Mouse (Mus musculus) neural tube, embryonic 14.5 days (tissue): ENCODE results near the gene Minpp1. TPM values are rescaled to one million over a fixed set of nuclear protein-coding genes. Genes with fewer than 3 reads are reported as not detected.

ENCODE experiments used
- ATAC-seq: fragments of 200-750 bp; cut with Nextera tagmentation; 2 replicates; pipeline ENCODE4 v1.8.0; 2017; ENCODE audit warnings: low read depth, mild to moderate bottlenecking, moderate TSS enrichment, moderate library complexity
- H3K27ac ChIP-seq: fragments of 300-500 bp; sonication (generic); 2 replicates; pipeline ENCODE4 v1.5.1; 2014; ENCODE audit warnings: low read depth, mild to moderate bottlenecking, control low read depth, low read length, moderate library complexity, mixed read lengths
- H3K27me3 ChIP-seq: fragments of 300-500 bp; sonication (generic); 2 replicates; pipeline ENCODE4 v1.6.1; 2014; ENCODE audit warnings: low read length; ENCODE audit not compliant: control insufficient read depth, insufficient read depth
- H3K36me3 ChIP-seq: fragments of 300-500 bp; sonication (generic); 2 replicates; pipeline ENCODE4 v1.6.1; 2014; ENCODE audit warnings: low read length, mixed read lengths; ENCODE audit not compliant: control insufficient read depth, insufficient read depth
- H3K4me1 ChIP-seq: fragments of 300-500 bp; sonication (generic); 2 replicates; pipeline ENCODE4 v1.6.1; 2014; ENCODE audit warnings: low read length; ENCODE audit not compliant: control insufficient read depth, insufficient read depth
- H3K4me2 ChIP-seq: fragments of 300-500 bp; sonication (generic); 2 replicates; pipeline ENCODE4 v1.6.1; 2014; ENCODE audit warnings: mild to moderate bottlenecking, low read depth, low read length, control low read depth
- H3K4me3 ChIP-seq: fragments of 300-500 bp; sonication (generic); 2 replicates; pipeline ENCODE4 v1.5.1; 2014; ENCODE audit warnings: low read depth, low read length, control low read depth, mixed read lengths
- H3K9ac ChIP-seq: fragments of 300-500 bp; sonication (generic); replicated peaks from 2 replicates; pipeline ENCODE4 v1.6.1; 2014; ENCODE audit warnings: low read depth, mild to moderate bottlenecking, control low read depth, low read length, mixed read lengths
- H3K9me3 ChIP-seq: fragments of 300-500 bp; sonication (generic); 2 replicates; pipeline ENCODE4 v1.6.1; 2016; ENCODE audit warnings: low read length; ENCODE audit not compliant: control insufficient read depth
- WGBS: fragments of 180-500 bp; shearing (Covaris S2); extraction: QIAGEN DNeasy Blood & Tissue Kit; methylation state at CpG from one replicate; pipeline ENCODE4 v1.1.7; 2014; 5-methylcytosine and 5-hydroxymethylcytosine counted together
- polyA plus RNA-seq: library from polyadenylated mRNA; unstranded; fragments of >200 nt; fragmentation: Nextera tagmentation; extraction: Ambion mirVana; gene quantifications from 2 replicates; pipeline ENCODE4 v1.2.1, GENCODE M21; 2014

Gene Minpp1
- polyA plus RNA-seq, 1 experiment from 2014 or later = 60.5 TPM

- Histone ChIP-seq H3K9ac (no peak overlapping the region), H3K27ac (no peak overlapping the region), H3K9me3 (no peaks in the 10 kb centered on the region), H3K4me3 (no peak overlapping the region), H3K4me1 (no peaks in the 10 kb centered on the region), H3K27me3 (no peaks in the 10 kb centered on the region), H3K4me2 (no peak overlapping the region), H3K36me3 (no peaks in the 10 kb centered on the region)
- ATAC-seq = no peak
- WGBS = 94% methylated on average over 5 of the region's 5 CpGs
These were observed 18.2 kb upstream of the Minpp1 start for GRCm38 (mm10) chr19:32467325-32467724.

DNA sequence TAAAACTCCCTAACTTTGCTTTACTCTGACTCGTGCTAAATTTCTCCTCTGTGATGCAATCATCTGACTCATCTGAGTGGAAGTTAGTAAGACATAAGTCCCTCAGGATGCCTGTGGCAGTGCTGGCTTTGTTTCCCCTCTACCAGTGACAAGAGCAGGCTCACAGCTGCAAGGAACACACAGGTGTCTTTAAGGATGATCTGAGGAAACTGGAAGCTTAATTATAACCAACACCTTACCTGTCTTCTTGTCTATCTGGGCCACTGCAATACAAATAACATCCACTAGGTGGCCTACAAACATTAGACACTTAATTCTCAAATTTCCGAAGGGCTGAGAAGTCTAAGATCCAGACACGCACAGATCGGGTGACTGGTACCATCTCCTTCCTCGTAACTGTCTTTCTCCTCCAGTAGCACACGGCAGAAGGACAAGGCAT lies 15.5 kb upstream of the Minpp1 start:
- no peaks in the 10 kb centered on the region for H3K27me3 ChIP-seq
- H3K36me3 ChIP-seq = no peaks in the 10 kb centered on the region
- H3K4me1 ChIP-seq = no peaks in the 10 kb centered on the region
- whole genome bisulfite sequencing = 35% methylated on average over 6 of the region's 6 CpGs
- no peaks in the 10 kb centered on the region for H3K9me3 ChIP-seq
- no peak overlapping the region for H3K4me2 ChIP-seq
- ATAC-seq = peak; percentile 70
- H3K4me3 ChIP-seq = no peak overlapping the region
- H3K27ac ChIP-seq = no peak overlapping the region
- H3K9ac ChIP-seq = no peak overlapping the region

- Histone ChIP-seq H3K4me3 (no peak overlapping the region), H3K4me2 (no peak overlapping the region), H3K4me1 (no peaks in the 10 kb centered on the region), H3K36me3 (no peaks in the 10 kb centered on the region), H3K9me3 (no peaks in the 10 kb centered on the region), H3K27ac (no peak overlapping the region), H3K9ac (no peak overlapping the region), H3K27me3 (no peaks in the 10 kb centered on the region)
- WGBS = 89% methylated on average over 13 of the region's 13 CpGs
- ATAC-seq = peak; percentile 41; the same call in 1 of the 2 replicates
These were observed 14.9 kb upstream of the Minpp1 start for GRCm38 (mm10) chr19:32470570-32471263.

GRCm38 (mm10) chr19:32476016-32476711 lies 9.4 kb upstream of the Minpp1 start:
- WGBS = 89% methylated on average over 12 of the region's 12 CpGs
- no peak for ATAC-seq
- Histone ChIP-seq H3K9ac (no peak overlapping the region), H3K4me3 (no peak overlapping the region), H3K27me3 (no peaks in the 10 kb centered on the region), H3K4me2 (no peak overlapping the region), H3K36me3 (no peaks in the 10 kb centered on the region), H3K9me3 (no peaks in the 10 kb centered on the region), H3K4me1 (no peaks in the 10 kb centered on the region), H3K27ac (no peak overlapping the region)

DNA sequence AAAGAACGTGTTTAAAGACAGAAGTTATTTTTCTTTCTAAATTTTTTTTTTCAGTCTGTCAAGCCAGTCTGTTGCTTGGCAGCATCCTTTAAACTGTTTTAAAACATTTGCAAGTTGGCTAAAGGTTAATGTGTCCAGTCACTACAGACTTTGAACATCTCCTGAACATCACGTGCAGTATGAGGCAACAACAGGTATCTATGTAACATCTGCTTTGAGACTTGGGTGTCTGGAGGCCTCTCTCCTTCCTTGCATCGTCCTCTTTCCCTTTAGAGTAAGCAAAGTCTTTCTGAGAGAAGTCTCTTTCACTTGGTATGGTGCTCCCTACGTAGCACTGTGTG lies 8.9 kb upstream of the Minpp1 start:
- no peak overlapping the region for H3K4me2 ChIP-seq
- ATAC-seq = no peak
- 80% methylated on average over 4 of the region's 4 CpGs for WGBS
- no peak overlapping the region for H3K9ac ChIP-seq
- H3K9me3 ChIP-seq = no peaks in the 10 kb centered on the region
- no peaks in the 10 kb centered on the region for H3K27me3 ChIP-seq
- H3K4me1 ChIP-seq = no peaks in the 10 kb centered on the region
- no peak overlapping the region for H3K4me3 ChIP-seq
- no peak overlapping the region for H3K27ac ChIP-seq
- no peaks in the 10 kb centered on the region for H3K36me3 ChIP-seq

- Histone ChIP-seq H3K27me3 (no peaks in the 10 kb centered on the region), H3K9me3 (no peaks in the 10 kb centered on the region), H3K4me1 (no peaks in the 10 kb centered on the region), H3K27ac (no peak overlapping the region), H3K9ac (no peak overlapping the region), H3K36me3 (no peaks in the 10 kb centered on the region), H3K4me2 (no peak overlapping the region), H3K4me3 (no peak overlapping the region)
- WGBS = 92% methylated on average over 5 of the region's 5 CpGs
- no peak for ATAC-seq
These were observed 5.3 kb upstream of the Minpp1 start for GRCm38 (mm10) chr19:32480255-32480654.

DNA sequence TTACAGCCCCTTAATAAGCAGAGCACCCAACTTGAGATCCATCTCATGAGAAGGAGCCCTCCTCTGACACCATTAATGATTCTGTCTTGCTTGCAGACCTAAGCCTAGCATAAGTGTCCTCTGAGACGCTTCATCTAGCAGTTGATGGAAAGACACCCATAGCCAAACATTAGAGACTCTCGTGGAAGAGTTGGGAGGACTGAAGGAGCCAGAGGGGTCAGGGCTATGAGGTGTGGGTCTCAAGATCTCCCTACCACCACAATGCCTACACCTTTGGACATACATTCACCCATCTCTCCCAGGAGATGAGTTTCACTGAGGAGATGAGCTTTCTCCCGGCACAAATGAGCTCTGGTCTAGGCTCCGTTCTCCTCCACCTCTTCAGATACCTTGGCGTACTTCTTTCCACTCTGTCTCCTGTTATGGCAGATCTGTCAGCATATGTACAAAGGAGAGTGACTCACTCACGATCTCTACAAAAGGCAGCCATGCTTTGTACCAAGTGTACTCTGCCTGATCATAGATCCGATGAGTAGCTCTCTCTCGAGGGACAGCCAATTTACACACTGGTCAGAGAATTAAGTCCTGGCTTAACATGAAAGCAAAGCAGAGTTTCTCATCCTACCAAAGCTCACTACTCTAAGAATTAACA lies 4.7 kb upstream of the Minpp1 start:
- Histone ChIP-seq H3K4me3 (no peak overlapping the region), H3K36me3 (no peaks in the 10 kb centered on the region), H3K9ac (no peak overlapping the region), H3K4me1 (no peaks in the 10 kb centered on the region), H3K27ac (no peak overlapping the region), H3K27me3 (no peaks in the 10 kb centered on the region), H3K4me2 (no peak overlapping the region), H3K9me3 (no peaks in the 10 kb centered on the region)
- 92% methylated on average over 8 of the region's 8 CpGs for WGBS
- no peak for ATAC-seq

GRCm38 (mm10) chr19:32481511-32481910 lies 4.1 kb upstream of the Minpp1 start:
- Histone ChIP-seq H3K9ac (no peak overlapping the region), H3K4me3 (no peak overlapping the region), H3K9me3 (no peaks in the 10 kb centered on the region), H3K27me3 (no peaks in the 10 kb centered on the region), H3K4me1 (0 out of 2 replicates have a peak, but pooled peaks cover under 1% of the 10 kb centered on the region), H3K4me2 (no peak overlapping the region), H3K27ac (no peak overlapping the region), H3K36me3 (no peaks in the 10 kb centered on the region)
- ATAC-seq = no peak
- WGBS = 75% methylated on average over 4 of the region's 4 CpGs
